Mouse (Mus musculus) MEL (cell line): Measurements from ENCODE around the gene Ldb1.

Source experiments
- CHD2 ChIP-seq: IDR thresholded peaks from 2 replicates; pipeline ENCODE4 v1.6.1; 2011; ENCODE audit warnings: low read length, improper control_type of control experiment
- CTCF ChIP-seq, 3 experiments: IDR thresholded peaks in 2 of 3; conservative IDR thresholded peaks in 1 of 3; 2 replicates each; pipeline ENCODE4 v1.5.1; 2011 to 2012; ENCODE audit warnings: low read length in 3 of 3, low read depth in 2 of 3, mild to moderate bottlenecking in 2 of 3, improper control_type of control experiment in 1 of 3, inconsistent platforms in 1 of 3, mixed read lengths in 1 of 3, moderate library complexity in 1 of 3; ENCODE audit not compliant: control insufficient read depth in 1 of 3, insufficient read depth in 1 of 3, poor library complexity in 1 of 3, severe bottlenecking in 1 of 3
- EP300 ChIP-seq, 2 experiments: IDR thresholded peaks; 2 replicates each; pipeline ENCODE4 v1.6.1; 2011; ENCODE audit warnings: improper control_type of control experiment in 2 of 2, low read length in 2 of 2, low read depth in 1 of 2, mild to moderate bottlenecking in 1 of 2
- GABPA ChIP-seq: IDR thresholded peaks from 2 replicates; pipeline ENCODE4 v1.6.1; 2012; ENCODE audit warnings: low read depth, mild to moderate bottlenecking, inconsistent platforms, low read length, improper control_type of control experiment, moderate library complexity
- GATA1 ChIP-seq: IDR thresholded peaks from 2 replicates; pipeline ENCODE4 v1.6.1; 2011; ENCODE audit warnings: low read depth, low read length, improper control_type of control experiment
- MAZ ChIP-seq: IDR thresholded peaks from 2 replicates; pipeline ENCODE4 v1.6.1; 2012; ENCODE audit warnings: low read depth, mild to moderate bottlenecking, inconsistent platforms, low read length, improper control_type of control experiment
- POLR2A ChIP-seq, 2 experiments: IDR thresholded peaks; 2 replicates each; pipeline ENCODE4 v1.6.1; 2011 to 2012; ENCODE audit warnings: low read length in 2 of 2, mild to moderate bottlenecking in 2 of 2, control low read depth in 1 of 2, improper control_type of control experiment in 1 of 2, low read depth in 1 of 2, moderate library complexity in 1 of 2; ENCODE audit not compliant: control insufficient read depth in 1 of 2, insufficient read depth in 1 of 2, poor library complexity in 1 of 2
- TAL1 ChIP-seq: IDR thresholded peaks from 2 replicates; pipeline ENCODE4 v1.6.1; 2012; ENCODE audit warnings: mild to moderate bottlenecking, inconsistent platforms, low read length, moderate library complexity, mixed read lengths
- TCF12 ChIP-seq: IDR thresholded peaks from 2 replicates; pipeline ENCODE4 v1.6.1; 2014; ENCODE audit warnings: low read depth, mild to moderate bottlenecking, inconsistent platforms, low read length, improper control_type of control experiment, moderate library complexity
- USF1 ChIP-seq: IDR thresholded peaks from 2 replicates; pipeline ENCODE4 v1.6.1; 2014; ENCODE audit warnings: low read depth, mild to moderate bottlenecking, inconsistent platforms, low read length, improper control_type of control experiment, moderate library complexity
- ZC3H11A ChIP-seq: IDR thresholded peaks from 2 replicates; pipeline ENCODE4 v1.6.1; 2012; ENCODE audit warnings: low read depth, mild to moderate bottlenecking, inconsistent platforms, low read length, improper control_type of control experiment

DNA sequence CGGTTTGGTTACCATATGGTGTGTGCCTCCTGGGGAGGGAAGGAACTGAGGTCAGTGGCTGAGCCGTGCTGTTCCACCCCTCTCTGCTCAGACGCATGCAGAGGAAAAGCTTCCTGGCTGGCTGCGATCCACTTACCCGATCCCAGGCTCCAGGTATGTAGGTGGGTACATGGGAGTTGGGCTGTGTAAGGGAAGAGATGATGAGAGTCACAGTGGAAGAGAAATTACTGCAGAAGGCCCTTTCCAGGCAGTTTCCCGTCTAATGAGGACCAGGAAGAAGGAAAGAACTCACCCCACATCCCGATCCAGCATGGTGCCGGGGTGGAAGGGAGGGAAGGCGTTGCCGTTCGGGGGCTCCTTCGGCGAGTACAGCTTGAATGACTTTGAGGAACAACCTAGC, 9.0 kb downstream of the Ldb1 start:
- no peak for TF ChIP-seq USF1
- TF ChIP-seq TAL1, result no peak
- TF ChIP-seq POLR2A (IDR thresholded peaks at IDR 0.05; ENCODE audit: control insufficient read depth in 1 of 2, insufficient read depth in 1 of 2, low read depth in 1 of 2, low read length in 2 of 2, poor library complexity in 1 of 2), result no peak
- TF ChIP-seq ZC3H11A, result no peak
- no peak for TF ChIP-seq EP300 (IDR thresholded peaks at IDR 0.05; ENCODE audit: low read depth in 1 of 2, low read length in 2 of 2)
- no peak for TF ChIP-seq GABPA
- no peak for TF ChIP-seq CTCF (IDR thresholded peaks at IDR 0.05 in 2 of 3, conservative IDR thresholded peaks at IDR 0.05 in 1 of 3; ENCODE audit: control insufficient read depth in 1 of 3, insufficient read depth in 1 of 3, low read depth in 2 of 3, low read length in 3 of 3, poor library complexity in 1 of 3, severe bottlenecking in 1 of 3)
- no peak for TF ChIP-seq TCF12
- no peak for TF ChIP-seq GATA1
- no peak for TF ChIP-seq MAZ
- TF ChIP-seq CHD2, result no peak
